Mouse (Mus musculus) liver, embryonic 14.5 days (tissue): Measurements from ENCODE around the gene Kdelc1. TPM values are rescaled to one million over a fixed set of nuclear protein-coding genes. Genes with fewer than 3 reads are reported as not detected.

Experiments
- ATAC-seq: fragments of 200-750 bp; cut with Nextera tagmentation; 2 replicates; pipeline ENCODE4 v1.8.0; 2017; ENCODE audit warnings: moderate number of reproducible peaks, mild to moderate bottlenecking, moderate library complexity; ENCODE audit not compliant: insufficient read depth
- DNase-seq, 3 experiments: peaks; one replicate each; pipeline ENCODE4 v3.0.0-alpha.2; 2012 to 2013; ENCODE audit warnings: low read depth in 3 of 3, low spot score in 3 of 3
- H3K27ac ChIP-seq: fragments of 300-500 bp; sonication (generic); 2 replicates; pipeline ENCODE4 v1.5.1; 2014; ENCODE audit warnings: moderate library complexity, mild to moderate bottlenecking, control low read depth, inconsistent platforms
- H3K27me3 ChIP-seq: fragments of 300-500 bp; sonication (generic); 2 replicates; pipeline ENCODE4 v1.6.1; 2014; ENCODE audit warnings: mild to moderate bottlenecking, low read length, moderate library complexity; ENCODE audit not compliant: control insufficient read depth, insufficient read depth
- H3K36me3 ChIP-seq: fragments of 300-500 bp; sonication (generic); replicated peaks from 2 replicates; pipeline ENCODE4 v1.6.1; 2014; ENCODE audit warnings: low read depth; ENCODE audit not compliant: control insufficient read depth, insufficient read depth
- H3K4me1 ChIP-seq, 2 experiments: fragments of 200-500 bp in 1 of 2; fragments of 300-500 bp in 1 of 2; sonication (generic) in 1 of 2; replicated peaks; 2 replicates each; pipeline ENCODE4 v1.6.1; 2012 to 2014; ENCODE audit warnings: antibody characterized with exemption in 1 of 2, inconsistent platforms in 1 of 2, low read length in 1 of 2; ENCODE audit not compliant: control insufficient read depth in 2 of 2, insufficient read depth in 2 of 2
- H3K4me2 ChIP-seq: fragments of 300-500 bp; sonication (generic); 2 replicates; pipeline ENCODE4 v1.6.1; 2014; ENCODE audit warnings: low read depth, mild to moderate bottlenecking, control low read depth, moderate library complexity
- H3K4me3 ChIP-seq, 2 experiments: fragments of 200-500 bp in 1 of 2; fragments of 300-500 bp in 1 of 2; sonication (generic) in 1 of 2; 2 replicates each; pipeline ENCODE4 v1.5.1; 2012 to 2014; ENCODE audit warnings: low read depth in 2 of 2, low read length in 2 of 2, mild to moderate bottlenecking in 2 of 2, control low read depth in 1 of 2, inconsistent platforms in 1 of 2, moderate library complexity in 1 of 2; ENCODE audit not compliant: insufficient read depth in 1 of 2
- H3K9ac ChIP-seq: fragments of 300-500 bp; sonication (generic); replicated peaks from 2 replicates; pipeline ENCODE4 v1.6.1; 2014; ENCODE audit warnings: mild to moderate bottlenecking, control low read depth, moderate library complexity
- H3K9me3 ChIP-seq: fragments of 300-500 bp; sonication (generic); 2 replicates; pipeline ENCODE4 v1.6.1; 2016; ENCODE audit warnings: low read length, mixed read lengths; ENCODE audit not compliant: control insufficient read depth
- CTCF ChIP-seq: IDR thresholded peaks from 2 replicates; pipeline ENCODE4 v1.5.1; 2016; ENCODE audit warnings: antibody characterized with exemption, low read depth, control low read depth
- EP300 ChIP-seq: IDR thresholded peaks from 2 replicates; pipeline ENCODE4 v1.6.1; 2016; ENCODE audit warnings: antibody characterized with exemption, low read depth
- WGBS: fragments of 180-500 bp; shearing (Covaris S2); extraction: QIAGEN DNeasy Blood & Tissue Kit; methylation state at CpG from one replicate; pipeline ENCODE4 v1.1.7; 2014; ENCODE audit not compliant: insufficient replicate concordance; 5-methylcytosine and 5-hydroxymethylcytosine counted together
- polyA plus RNA-seq, 2 experiments: library from polyadenylated mRNA; depleted of rRNA in 1 of 2; stranded (reverse) in 1 of 2; unstranded in 1 of 2; fragments of >200 nt; fragmentation: Nextera tagmentation in 1 of 2; extraction: Ambion mirVana in 1 of 2; gene quantifications; 2 replicates each; pipeline versions ENCODE4 v1.2.1 to v1.2.3; 2012 to 2014

Kdelc1 gene
- polyA plus RNA-seq, 2 experiments, result 10.2 to 13.2 TPM

- TF ChIP-seq EP300 (no peak), CTCF (no peak)
- Histone ChIP-seq H3K4me1 (0 out of 4 replicates have a peak, but pooled peaks cover 0 to 1% of the 10 kb centered on the region in 2 experiments), H3K36me3 (no peaks in the 10 kb centered on the region), H3K27me3 (no peaks in the 10 kb centered on the region), H3K4me2 (no peak overlapping the region), H3K27ac (no peak overlapping the region), H3K9ac (no peak overlapping the region), H3K4me3 (no peak overlapping the region), H3K9me3 (no peaks in the 10 kb centered on the region)
- DNase-seq, result no peak
- WGBS, result 86% methylated on average over 6 of the region's 6 CpGs
- ATAC-seq, result no peak
These were observed 55.2 kb downstream of the Kdelc1 start for GRCm38 (mm10) chr1:44063439-44063838.

- DNase-seq, result no peak
- Histone ChIP-seq H3K4me2 (no peak within 1 kb of the TSS), H3K9ac (no peak within 1 kb of the TSS), H3K27ac (no peak within 1 kb of the TSS), H3K4me3 (no peak within 1 kb of the TSS), H3K4me1 (no peaks in the 10 kb centered on the region), H3K27me3 (no peaks in the 10 kb centered on the region), H3K9me3 (no peaks in the 10 kb centered on the region), H3K36me3 (no peaks in the 10 kb centered on the region)
- 62% methylated on average over 2 of the region's 2 CpGs for WGBS
- ATAC-seq, result no peak
- TF ChIP-seq CTCF, result no peak
- TF ChIP-seq EP300, result no peak
These were observed 56.8 kb downstream of the Kdelc1 start, which contains the start of gene Gm8251 for GRCm38 (mm10) chr1:44061836-44062235. Gene Gm8251 (minus strand): TSS chr1:44061936.

GRCm38 (mm10) chr1:44057805-44058204, 60.8 kb downstream of the Kdelc1 start:
- WGBS, result 59% methylated on average over 3 of the region's 3 CpGs
- Histone ChIP-seq H3K9me3 (no peaks in the 10 kb centered on the region), H3K36me3 (no peaks in the 10 kb centered on the region), H3K27me3 (no peaks in the 10 kb centered on the region), H3K4me1 (no peaks in the 10 kb centered on the region), H3K4me3 (no peak overlapping the region), H3K27ac (no peak overlapping the region), H3K4me2 (no peak overlapping the region), H3K9ac (no peak overlapping the region)
- no peak for ATAC-seq
- no peak for DNase-seq
- TF ChIP-seq CTCF, result no peak
- no peak for TF ChIP-seq EP300

Other genes starting within 250 kb of the Kdelc1 start
- gene Tpp2, start 185.2 kb downstream of the Kdelc1 start, polyA plus RNA-seq (2012; rRNA removed), result 5.6 and 10.0 TPM in 2 replicates
- 21.2 and 24.7 TPM in 2 replicates for gene Tpp2, start 185.2 kb downstream of the Kdelc1 start, polyA plus RNA-seq (2014; fragmentation: Nextera tagmentation; extraction: Ambion mirVana)
- gene Mettl21c, start 98.8 kb downstream of the Kdelc1 start, polyA plus RNA-seq (2012; rRNA removed), result 0.02 TPM in 1 of 2 replicates, not detected in the other
- gene Mettl21c, start 98.8 kb downstream of the Kdelc1 start, polyA plus RNA-seq (2014; fragmentation: Nextera tagmentation; extraction: Ambion mirVana), result 0.04 TPM in 1 of 2 replicates, not detected in the other
- 0.23 and 0.40 TPM in 2 replicates for gene Gm8251, start 56.9 kb downstream of the Kdelc1 start, polyA plus RNA-seq (2012; rRNA removed)
- gene Gm8251, start 56.9 kb downstream of the Kdelc1 start, polyA plus RNA-seq (2014; fragmentation: Nextera tagmentation; extraction: Ambion mirVana), result 0.11 and 0.19 TPM in 2 replicates
- gene Tex30, start 16.4 kb downstream of the Kdelc1 start, polyA plus RNA-seq (2012; rRNA removed), result 15.4 and 21.0 TPM in 2 replicates
- 57.1 and 60.1 TPM in 2 replicates for gene Tex30, start 16.4 kb downstream of the Kdelc1 start, polyA plus RNA-seq (2014; fragmentation: Nextera tagmentation; extraction: Ambion mirVana)
- gene Bivm, start 149 bp upstream of the Kdelc1 start, polyA plus RNA-seq (2012; rRNA removed), result 2.3 and 2.8 TPM in 2 replicates
- gene Bivm, start 149 bp upstream of the Kdelc1 start, polyA plus RNA-seq (2014; fragmentation: Nextera tagmentation; extraction: Ambion mirVana), result 3.7 and 4.0 TPM in 2 replicates
- 2.5 and 4.7 TPM in 2 replicates for gene Ercc5, start 28.9 kb upstream of the Kdelc1 start, polyA plus RNA-seq (2012; rRNA removed)
- 4.6 and 5.4 TPM in 2 replicates for gene Ercc5, start 28.9 kb upstream of the Kdelc1 start, polyA plus RNA-seq (2014; fragmentation: Nextera tagmentation; extraction: Ambion mirVana)
- gene Mettl21e, start 100.2 kb upstream of the Kdelc1 start, polyA plus RNA-seq (2012; rRNA removed), result not detected in 2 replicates
- not detected in 2 replicates for gene Mettl21e, start 100.2 kb upstream of the Kdelc1 start, polyA plus RNA-seq (2014; fragmentation: Nextera tagmentation; extraction: Ambion mirVana)